Mouse (Mus musculus): ENCODE measurements around the gene Shf.

DNA sequence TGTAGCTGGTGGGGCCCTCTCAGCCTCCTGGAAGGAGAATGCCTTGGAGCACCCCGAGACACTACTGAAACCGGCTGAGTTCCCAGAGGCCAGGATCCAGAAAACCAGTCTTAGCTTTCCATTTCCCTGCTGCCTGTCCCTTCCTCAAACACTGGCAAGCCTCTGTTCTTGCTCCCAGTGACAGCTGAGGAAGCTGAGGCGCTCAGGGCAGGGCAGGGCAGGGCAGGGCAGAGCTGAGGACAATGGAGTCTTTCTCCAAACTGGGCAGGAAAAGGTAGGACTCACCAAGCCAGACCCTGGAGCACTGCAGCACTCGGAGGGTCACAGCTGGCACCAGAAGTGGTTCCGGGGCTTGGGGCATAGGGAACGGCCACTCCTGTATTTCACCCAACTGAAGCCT is 8.7 kb downstream of the Shf start:
- TF ChIP-seq EP300 (optimal IDR thresholded peaks at IDR 0.05) (no peak), CTCF (IDR thresholded peaks at IDR 0.05; ENCODE audit: low read depth) (no peak)

Data from stomach, postnatal 0 days (tissue).